Mouse (Mus musculus): ENCODE results near the gene Sh3d19.

Gene Sh3d19

DNA sequence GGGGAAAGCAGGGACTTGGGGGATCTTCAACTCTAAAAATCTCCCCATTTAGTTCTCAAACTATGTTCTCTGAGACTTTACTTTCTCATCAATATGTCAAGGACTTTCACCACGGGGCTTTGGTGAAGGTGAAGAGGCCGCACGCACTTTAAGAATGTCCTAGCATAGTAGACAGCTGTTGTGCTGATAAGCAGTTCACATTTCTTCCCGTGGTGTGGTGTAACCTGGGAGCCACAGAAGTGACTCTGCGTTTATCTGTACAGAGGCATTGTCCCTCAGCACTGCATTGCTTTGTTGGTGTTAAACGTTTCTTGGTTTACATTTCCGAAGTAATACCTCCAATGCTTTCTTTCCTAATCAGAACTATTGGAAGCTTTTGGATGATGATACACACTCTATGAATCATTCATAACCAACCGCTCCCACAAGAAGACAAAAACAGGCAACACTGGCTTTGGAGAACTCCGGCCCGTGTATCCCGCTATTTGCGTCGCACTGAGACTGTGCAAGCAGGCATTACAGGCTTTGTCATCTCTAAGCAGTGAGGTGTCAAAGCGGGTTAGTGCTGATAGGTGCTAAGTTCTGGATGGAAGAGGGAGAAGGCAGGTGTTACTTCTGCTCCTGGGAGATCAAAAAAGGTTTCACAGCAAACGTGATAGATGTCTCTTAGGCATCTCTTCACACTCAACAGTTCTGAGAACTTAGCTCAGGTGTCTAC lies 57.9 kb downstream of the Sh3d19 start:
- no peak for DNase-seq (ENCODE audit: low read depth)

DNA sequence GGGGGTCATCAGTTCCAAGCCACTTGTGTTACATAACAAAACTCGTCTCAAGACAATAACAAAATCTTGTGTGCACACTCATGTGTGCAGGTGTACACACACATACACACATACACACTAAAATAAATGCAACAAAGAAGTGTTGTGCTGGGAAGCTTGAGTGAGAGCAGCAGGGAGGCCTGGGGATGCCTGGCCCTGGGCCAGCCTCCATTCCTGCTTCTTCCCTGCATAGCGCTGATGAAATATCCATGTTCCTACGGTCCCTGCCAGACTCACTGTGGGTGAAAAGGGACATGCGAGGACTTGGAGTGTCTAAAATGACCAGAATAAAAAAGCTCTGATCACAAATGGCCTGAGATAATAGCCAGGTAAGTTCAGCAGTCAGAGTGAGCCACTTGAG lies 59.7 kb downstream of the Sh3d19 start:
- DNase-seq (ENCODE audit: low read depth), result no peak

DNA sequence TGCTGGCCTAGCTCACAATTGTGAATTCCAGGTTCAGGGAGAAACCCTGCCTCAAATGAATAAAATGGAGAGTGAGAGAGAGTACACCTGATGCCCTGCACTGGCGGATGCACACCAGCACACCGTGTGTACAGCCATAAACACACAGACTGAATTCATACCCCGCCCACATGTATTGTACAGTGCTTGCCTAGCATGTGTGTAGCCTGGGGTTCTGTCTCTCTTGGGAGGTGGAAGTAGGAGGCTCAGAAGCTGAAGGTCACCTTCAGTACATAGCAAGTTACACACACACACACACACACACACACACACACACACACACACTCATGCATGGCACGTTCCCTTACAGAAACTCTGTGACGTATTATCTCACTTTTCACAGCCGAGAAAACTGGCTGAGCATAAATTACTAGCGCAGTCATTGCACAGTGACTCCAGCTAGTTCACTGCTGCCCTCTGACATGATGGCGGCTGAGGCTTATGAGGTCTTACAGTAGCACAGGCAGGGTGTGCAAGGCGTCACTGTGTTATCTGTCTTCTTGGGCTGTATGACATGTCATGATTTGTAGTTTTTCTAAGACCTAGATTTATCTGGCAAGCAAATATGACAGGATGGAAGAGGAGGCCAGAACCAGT lies 62.7 kb downstream of the Sh3d19 start:
- no peak for DNase-seq (ENCODE audit: low read depth)

DNA sequence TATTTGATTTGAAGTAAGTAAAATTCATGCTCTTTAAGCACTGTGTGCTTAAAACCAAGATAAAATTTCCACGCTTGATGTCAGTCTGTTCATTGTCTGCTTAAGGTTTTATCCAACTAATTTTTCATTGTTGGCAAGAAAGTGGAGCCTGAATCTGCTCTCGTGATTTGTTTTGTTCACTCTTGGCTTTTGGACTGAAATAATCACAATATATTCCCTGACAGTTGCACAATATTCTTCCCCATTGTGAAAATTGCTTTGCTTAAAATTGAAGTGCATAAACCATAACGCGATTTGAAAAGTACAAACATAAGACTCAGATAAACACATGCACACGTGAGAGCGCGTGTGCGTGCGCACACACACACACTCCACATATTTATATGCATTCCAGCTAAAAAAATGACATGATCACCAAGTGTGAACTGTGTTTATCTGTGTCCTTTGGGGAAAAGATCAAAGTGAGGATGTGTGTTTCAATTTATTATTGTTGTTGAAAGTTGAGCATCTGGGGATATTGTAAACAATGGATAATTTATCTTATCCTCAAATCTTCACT lies 67.1 kb downstream of the Sh3d19 start:
- DNase-seq (ENCODE audit: low read depth), result no peak

DNA sequence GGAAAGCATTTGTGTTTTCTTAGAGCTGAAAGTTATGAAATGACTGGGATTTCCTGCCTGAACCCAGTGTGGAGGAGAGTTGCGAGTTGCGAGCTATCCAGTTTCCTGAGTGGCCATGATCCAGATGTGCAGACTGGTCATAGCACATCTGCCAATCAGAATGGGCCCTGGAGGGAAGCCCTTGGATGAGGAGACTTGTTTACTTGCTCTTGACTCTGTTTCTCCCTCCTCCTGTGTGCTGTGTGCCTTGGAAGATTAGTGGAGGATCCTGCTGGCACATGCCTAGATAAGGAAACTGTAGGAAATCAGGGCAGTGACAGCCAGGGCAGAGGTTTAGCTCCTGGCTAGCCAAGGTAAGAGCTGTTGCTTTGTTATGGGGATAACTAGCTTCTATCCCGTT lies 67.7 kb downstream of the Sh3d19 start:
- DNase-seq (ENCODE audit: low read depth), result no peak

DNA sequence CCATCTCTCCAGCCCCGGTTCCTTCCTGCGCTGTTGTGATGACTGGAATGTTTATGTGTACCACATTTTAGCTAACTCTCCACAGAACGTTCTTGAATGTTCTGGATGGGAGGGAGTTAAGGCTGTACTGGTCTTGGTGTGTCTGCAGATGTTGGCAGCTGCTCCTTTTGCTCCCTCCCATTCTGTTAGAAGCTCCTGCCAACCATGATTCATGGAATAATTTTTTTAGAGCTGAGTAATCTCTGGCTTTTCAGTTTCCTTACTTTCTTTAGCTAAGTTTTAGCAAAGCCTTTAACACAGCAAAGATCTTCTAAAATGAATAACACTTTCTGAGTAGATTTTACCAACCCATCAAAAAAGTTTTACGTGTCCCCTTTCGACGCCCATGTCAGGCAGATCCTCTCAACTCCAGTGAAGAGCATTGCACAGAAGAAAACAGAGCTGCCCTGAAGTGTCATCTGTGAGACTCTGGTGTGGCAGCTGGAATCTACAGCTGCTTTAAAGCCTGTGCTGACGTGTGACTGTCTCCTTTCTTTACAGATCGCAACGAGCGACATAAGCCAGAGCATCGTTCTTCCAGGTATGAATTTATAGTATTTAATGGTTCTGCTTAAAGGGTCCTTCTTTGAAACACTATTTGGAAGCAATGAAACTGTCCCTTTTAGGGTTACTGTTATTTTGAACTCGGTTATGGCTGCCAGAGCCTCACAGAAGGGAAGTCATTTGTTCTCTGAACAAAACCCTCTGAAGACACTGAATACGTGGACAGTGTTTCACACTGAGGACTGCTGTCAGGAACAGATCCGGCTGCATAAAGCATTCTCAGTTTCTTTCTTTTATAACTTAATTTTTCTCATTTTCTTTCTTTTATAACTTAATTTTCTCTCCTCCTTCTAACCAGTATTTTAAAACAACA lies 69.6 kb downstream of the Sh3d19 start:
- DNase-seq (ENCODE audit: low read depth), result no peak

DNA sequence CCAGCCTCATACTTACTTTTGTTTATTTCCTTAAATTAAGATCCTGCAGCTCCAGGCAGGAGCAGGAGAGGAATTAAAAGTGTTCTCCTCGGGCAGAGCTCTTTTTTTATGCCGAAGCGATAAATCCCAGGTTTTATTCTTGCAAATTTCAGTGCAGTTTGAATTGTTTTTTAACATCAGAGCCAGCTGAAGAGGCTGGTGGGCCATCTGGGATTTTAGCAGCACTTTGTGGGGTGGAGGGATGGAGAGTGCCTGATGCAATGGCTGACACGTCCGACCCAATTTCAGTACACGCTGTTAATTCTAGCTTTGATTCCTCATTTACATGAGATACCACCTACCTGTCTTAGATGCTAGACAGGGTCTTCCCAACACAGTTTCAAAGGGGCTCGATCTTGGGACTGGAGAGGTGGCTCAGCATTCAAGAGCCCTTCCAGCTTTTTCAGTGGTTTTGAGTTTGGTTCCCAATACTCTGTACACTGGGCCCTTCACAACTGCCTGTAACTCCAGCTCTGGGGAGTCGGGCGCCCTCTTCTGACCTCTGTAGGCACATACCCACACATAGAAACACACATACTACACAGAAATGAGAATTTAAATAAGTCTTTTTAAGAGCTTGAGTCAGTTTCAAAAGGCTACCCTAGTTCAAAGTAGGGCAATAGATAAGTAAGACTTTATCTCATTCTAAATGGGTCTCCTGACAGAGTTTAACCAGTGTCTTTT lies 76.9 kb downstream of the Sh3d19 start:
- DNase-seq (ENCODE audit: low read depth), result no peak

DNA sequence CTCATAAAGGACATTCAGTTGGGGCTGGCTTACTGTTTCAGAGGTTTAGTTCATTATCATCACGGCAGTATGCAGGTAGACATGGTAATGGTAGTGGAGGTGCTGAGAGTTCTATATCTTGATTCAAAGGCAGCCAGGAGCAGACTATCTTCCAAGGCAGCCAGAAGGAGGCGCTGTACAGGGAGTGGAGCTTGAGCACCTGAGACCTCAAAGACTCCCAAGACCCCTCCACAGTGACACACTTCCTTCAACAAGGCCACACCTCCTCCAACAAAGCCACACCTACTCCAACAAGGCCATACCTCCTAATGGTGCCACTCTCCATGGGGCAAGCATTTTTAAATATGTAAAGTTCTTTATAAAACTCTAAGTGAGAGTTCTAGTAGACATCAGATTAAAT lies 78.1 kb downstream of the Sh3d19 start:
- DNase-seq (ENCODE audit: low read depth), result no peak

DNA sequence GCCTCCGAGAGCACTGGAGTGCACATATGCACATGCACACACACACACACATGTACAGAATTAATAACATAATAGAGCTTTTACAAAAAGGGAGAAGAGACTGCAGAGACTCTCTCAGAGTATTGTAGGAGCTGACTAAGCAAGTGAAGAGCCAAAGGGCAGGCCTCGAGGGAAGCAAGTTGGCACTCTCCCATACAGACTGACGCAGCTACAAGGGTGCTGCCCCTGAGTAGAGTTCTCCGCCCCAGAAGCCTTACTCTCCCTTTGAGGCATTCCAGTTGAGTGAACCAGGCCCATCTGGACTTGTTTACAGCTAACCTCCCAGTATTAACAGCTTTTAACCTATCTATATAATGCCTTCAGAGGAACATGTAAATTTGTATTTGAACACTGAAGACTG lies 85.8 kb downstream of the Sh3d19 start:
- DNase-seq (ENCODE audit: low read depth), result no peak

DNA sequence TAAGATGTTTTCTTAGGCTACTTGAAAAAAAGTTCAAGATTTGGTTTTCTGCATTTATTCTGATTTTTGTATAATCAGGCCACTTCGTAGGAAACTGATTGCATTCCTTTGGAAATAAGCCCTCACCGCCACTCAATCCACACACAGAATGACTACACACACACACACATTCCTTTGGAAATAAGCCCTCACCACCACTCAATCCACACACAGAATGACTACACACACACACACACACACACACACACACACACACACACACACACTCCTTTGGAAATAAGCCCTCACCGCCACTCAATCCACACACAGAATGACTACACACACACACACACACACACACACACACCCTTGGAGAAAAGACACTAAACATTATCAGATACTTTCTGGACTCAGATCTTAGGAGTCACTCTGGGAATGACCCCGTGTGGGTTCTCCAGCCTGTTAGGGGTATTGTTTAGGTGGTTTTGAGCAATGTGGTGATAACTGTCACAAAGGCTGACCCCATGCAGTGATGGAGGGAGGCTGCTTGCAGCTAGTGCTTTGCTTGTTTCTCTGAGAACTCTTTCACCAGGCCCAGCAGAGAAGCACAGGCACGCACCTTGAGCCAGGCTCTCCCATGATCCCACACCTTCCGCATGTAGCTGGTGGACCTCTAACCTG lies 86.7 kb downstream of the Sh3d19 start:
- DNase-seq (ENCODE audit: low read depth), result no peak

DNA sequence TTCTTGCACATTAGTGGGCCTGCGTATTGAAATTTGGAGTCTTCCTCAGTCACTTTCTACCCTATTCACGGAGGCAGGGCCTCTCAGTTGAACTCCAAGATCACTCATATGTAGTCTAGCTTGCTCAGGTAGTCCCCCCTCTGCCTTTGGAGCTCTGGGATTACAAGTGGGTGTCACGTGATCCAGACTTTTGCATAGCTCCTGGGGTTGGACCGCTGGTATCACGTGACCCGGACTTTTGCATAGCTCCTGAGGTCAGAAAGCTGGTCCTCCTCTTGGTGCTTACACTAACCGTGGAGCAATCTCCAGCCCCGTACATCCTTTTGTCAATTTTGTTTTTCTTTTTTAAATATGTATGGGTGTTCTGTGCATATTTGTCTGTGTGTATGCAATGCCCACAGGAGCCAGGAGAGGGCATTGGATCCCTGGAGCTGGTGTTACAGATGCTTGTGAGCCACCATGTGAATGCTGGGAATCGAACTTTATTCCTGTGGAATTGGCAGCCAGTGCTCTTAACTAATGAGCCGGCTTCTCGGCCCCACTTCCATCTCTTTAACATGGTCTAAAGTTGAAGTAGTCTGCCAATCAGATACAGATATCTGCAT lies 98.8 kb downstream of the Sh3d19 start:
- peak; percentile 11 for DNase-seq (ENCODE audit: low read depth)

DNA sequence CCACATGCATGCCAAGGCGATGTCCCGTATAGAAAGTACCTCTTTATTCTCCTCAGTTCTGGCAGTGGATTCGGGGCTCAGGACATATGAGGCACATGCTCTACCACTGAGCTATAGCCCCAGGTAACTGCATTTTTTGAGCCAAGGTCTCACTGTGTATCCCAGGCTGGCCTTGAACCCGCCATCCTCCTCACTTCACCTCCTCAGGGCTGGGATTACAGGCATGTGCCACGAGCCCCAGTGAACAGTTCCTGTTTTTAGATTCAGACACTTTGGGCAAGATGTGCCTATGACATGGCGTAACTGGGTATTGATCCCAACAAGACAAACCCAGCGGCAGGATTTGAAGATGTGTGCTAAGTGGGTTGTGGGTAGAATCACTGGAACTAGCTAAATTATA lies 99.9 kb downstream of the Sh3d19 start:
- DNase-seq (ENCODE audit: low read depth), result no peak

DNA sequence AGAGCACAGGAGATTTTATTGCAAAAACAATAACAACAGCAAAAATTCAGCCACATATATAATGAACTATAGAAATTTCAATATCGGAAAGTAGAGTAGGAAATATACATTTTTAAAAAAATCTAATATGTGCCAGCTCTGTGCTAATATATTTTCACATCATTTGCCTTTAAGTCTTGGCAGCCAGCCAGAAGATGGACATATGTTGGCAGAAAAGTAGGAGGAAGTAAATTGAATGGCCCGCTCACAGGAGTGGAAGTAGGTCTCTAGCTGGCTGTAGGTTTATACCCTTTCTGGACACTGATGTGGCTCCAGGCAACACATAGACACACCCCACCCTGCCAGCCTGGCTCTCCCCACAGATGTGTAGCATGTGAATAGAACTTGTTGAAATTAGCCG lies 101.2 kb downstream of the Sh3d19 start:
- DNase-seq (ENCODE audit: low read depth), result no peak

DNA sequence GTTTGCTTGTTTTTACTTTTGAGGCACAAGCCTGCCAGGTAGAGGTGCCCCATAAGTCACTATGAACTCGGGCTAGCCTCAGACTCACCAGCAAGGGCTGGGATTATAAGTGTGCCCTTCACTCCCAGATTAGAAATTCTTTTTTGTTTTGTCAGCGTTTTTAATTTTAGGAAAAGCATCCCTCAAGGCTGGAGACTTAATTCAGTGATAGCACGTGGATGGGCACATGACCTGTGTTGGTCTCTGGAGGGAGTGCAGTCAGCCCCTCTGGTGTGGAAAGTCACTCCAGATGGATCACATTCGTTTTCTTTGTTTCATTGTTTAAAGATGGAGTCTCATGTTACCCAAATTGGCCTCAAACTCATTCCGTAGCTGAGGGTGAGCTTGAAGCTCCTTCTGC lies 102.0 kb downstream of the Sh3d19 start:
- no peak for DNase-seq (ENCODE audit: low read depth)

DNA sequence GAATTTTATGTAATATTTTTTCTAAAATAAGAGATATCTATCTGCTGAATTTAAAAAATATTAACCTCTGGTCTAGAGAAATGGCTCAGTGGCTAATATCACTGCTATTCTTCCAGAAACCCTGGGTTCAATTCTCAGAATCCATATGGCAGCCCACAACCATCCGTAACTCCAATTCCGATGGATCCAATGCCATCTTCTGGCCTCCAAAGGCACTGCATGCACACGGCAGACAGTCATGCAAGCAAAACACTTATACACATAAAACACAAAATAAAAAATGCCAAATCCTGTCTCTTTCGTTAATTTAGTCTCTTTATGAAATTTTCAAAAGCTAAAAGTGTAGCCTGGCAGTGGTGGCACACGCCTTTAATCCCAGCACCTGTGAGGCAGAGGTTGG lies 104.7 kb downstream of the Sh3d19 start:
- DNase-seq (ENCODE audit: low read depth), result no peak

DNA sequence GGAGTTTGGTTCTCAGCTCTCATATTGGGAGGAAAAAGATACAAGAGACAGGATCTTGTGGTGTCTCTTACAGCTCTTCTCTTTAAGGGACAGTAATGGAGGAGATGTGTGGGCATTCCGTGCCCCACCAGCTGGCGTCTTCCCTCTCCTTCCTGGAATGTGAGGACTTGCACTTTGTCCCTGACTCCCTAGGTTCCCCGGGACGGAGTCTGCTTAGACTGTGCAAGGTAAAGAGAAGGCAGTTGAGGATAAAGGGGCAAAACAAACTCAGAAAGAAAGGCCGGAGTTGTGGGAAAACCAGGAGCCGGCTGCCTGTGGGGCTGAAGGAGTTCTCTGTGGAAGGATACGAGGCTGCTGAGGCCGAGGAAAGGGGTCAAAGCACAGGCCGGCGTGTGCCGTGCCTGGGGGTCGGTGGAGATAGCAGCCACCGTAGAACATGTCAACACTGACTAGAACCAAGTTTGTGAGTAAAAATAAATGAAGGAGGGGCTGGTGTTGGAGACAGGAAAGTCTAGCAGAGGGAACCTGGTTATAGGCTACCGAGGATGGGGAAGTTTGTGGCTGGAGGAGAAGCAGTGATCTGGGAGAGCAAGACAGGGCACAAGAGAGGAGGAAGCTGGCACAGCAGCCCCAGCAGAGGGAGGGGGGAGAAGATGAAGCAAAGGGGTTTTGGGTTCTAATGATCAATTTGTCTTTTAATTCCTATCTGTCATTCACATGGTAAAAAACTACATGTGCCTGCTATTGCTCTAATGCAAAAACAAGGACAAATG lies 105.8 kb downstream of the Sh3d19 start:
- no peak for DNase-seq (ENCODE audit: low read depth)

DNA sequence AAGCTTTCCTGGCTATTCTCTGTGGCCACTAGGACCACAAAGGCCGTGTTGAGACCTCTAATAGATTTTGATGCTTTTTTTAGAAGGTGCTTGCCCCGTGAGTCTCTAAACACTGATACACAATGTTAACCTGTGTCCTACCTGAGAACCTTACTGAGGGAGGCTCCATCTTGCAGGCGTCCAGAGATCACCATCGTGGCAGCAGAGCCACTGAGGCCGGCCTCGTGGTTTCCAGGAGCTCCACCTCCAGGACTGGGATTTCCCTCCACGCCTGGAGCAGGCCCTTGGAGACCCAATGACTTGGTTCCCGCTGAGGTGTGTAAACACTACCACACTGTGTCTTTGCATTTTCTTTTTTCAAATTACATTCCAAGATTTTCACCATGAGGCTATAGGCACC lies 112.1 kb downstream of the Sh3d19 start:
- no peak for DNase-seq (ENCODE audit: low read depth)

DNA sequence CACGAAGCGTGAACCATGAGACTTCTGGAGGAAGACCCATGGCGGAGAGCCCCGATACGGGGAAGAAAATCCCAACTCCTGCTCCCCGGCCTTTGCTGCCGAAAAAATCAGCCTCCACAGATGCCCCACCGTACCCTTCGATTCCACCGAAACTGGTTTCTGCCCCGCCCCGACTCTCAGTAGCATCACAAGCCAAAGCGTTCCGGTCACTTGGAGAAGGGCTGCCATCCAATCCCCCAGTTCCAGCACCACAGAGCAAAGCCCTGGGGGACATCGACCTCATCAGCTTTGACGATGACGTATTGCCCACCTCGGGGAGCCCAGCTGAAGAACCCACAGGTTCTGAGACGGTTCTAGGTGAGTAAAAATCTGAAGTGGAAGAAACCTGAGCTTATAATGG lies 114.1 kb downstream of the Sh3d19 start:
- DNase-seq (ENCODE audit: low read depth), result no peak

DNA sequence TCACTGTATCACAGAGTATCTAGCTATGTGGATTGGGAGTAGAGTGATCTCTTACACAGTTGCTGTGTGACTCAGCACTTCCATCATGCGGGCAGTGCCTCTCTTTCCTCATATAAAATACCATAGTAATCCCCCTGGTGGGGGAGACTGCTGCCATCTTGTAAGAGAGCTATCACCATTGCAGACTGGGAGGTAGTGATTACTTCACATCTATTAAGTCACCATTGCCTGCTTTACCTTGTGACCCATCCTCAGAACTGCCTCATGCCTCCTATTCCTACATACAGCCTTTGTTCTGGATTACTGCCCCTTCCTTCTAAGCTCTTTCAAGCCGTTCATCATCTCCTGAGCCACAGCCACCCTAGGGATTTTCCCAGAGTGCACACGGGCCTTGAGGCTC lies 117.0 kb downstream of the Sh3d19 start:
- DNase-seq (ENCODE audit: low read depth), result no peak

DNA sequence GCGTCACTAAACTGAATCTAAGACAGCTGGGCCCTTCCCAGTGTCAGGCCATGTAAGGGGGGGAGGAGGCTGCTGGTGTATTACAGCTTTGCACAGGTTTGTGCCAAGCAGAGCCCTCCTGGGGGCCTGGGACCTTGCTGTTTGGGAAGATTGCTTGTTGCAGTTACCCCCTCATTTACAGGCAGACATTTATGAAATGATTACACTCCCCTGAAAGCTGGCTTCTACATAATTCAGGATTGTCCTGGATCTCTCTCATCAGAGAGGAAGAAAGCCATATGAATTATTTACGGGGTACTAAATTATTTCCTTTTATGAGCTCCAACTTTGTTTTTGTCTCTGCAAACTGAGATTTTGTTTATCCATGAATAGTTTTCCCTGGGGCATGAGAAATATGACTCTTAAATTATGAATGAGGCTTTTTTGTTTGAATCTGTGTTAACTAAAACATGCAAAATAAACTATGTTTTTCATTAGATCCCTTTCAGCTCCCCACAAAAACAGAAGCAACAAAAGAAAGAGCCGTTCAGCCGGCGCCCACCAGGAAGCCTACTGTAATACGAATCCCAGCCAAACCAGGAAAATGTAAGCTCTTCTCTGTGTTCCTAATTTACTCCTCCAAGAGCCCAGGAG lies 122.4 kb downstream of the Sh3d19 start:
- DNase-seq (ENCODE audit: low read depth), result no peak
